Mouse (Mus musculus) cortical plate, adult 2 months (tissue): ENCODE measurements around the gene Zfp281.

Experiments
- CTCF ChIP-seq: fragments of 200-500 bp; IDR thresholded peaks from 2 replicates; pipeline ENCODE4 v1.5.1; 2011; ENCODE audit warnings: mild to moderate bottlenecking, control low read depth, low read length; ENCODE audit not compliant: insufficient read depth; ENCODE audit errors: extremely low read depth
- POLR2A ChIP-seq: fragments of 200-500 bp; IDR thresholded peaks from 2 replicates; pipeline ENCODE4 v1.6.1; 2011; ENCODE audit warnings: mild to moderate bottlenecking, low read length, control low read depth; ENCODE audit not compliant: insufficient read depth; ENCODE audit errors: extremely low read depth

DNA sequence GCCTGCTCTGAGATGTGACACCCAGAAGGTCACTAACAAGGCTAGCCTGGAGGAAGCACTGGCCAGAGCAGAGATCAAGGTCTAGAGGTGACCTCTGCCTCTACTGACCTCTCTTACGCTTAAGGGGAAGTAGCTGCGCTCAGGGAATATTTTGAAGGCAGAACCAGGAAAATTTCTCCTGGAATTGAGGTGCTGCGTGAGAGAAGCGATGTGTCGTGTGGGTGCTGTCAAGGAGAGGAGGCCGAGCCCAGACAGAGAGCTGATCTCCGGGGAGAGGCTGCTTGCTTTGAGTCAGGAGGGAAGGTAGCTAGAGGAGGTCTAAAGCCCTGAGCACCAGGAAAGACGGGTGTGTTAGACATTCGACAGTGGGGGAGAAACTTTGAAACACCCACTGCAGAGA, 35.2 kb downstream of the Zfp281 start:
- TF ChIP-seq CTCF (no peak), POLR2A (no peak)
